Mouse (Mus musculus) T-helper 1 cell (primary cell): ENCODE data around the gene Lin28a.

ENCODE experiments used
- in situ Hi-C: fragments of 300-600 bp; cut with MboI, MseI; formaldehyde crosslinking; loops from one replicate; pipeline ENCODE4 v1.15.1; 2025; ENCODE audit warnings: high pct_unique_total_duplicates

The Lin28a gene

GRCm38 (mm10) chr4:133980496-133980895, 38.1 kb downstream of the Lin28a start:
- in situ Hi-C loops, result no loop called here

- in situ Hi-C loops, result no loop called here
Observed at GRCm38 (mm10) chr4:133978021-133978711, 40.5 kb downstream of the Lin28a start.

- in situ Hi-C loops, result no loop called here
Observed at GRCm38 (mm10) chr4:133971741-133972140, 46.9 kb downstream of the Lin28a start.

- in situ Hi-C loops, result no loop called here
Observed at GRCm38 (mm10) chr4:133970876-133971275, 47.8 kb downstream of the Lin28a start.

- in situ Hi-C loops, result no loop called here
Observed at GRCm38 (mm10) chr4:133970196-133970595, 48.4 kb downstream of the Lin28a start.

- in situ Hi-C loops, result no loop called here
Observed at GRCm38 (mm10) chr4:133969114-133969770, 49.4 kb downstream of the Lin28a start.

DNA sequence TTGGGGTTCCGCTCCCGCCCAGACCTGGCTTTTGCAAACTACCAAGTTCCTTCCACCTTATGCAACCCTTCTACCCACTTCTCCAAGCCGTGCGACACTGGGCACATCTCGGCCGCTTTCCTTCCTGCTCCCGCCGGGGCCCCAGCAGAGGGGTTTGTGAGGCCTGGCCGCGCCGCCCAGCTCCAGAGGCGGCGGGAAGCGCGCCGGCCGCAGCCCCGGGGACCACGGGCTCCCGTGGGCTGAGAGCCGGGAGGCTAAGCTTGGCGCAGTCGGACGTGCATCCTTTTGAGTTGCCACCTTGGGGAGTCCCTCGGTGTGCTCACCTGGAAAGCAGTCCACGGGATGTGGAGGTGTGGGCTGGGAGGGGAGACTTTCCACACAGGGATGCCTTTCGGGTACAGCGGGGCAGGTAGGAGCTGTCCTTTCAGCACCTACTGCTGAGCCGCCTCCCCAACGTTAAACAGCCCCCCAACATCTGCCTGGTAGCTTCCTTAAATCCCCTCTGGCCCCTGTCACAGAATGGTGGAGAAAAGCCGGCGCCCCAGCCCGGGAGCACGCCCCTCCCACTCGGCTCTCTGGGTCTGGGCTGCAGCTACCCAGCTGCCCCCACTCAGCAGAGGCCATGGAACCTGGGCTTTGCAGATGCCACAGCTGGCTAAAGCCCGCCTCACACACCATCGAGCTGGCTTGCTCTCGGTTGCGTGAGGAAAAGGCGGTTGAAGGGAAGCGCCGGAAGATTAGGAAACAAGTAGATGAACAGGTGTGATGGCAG, 50.3 kb downstream of the Lin28a start, which contains the start of gene Hmgn2:
Hmgn2 (minus strand) TSS at position 501 of the 772 bp plus-strand sequence.
- in situ Hi-C loops, result no loop called here

DNA sequence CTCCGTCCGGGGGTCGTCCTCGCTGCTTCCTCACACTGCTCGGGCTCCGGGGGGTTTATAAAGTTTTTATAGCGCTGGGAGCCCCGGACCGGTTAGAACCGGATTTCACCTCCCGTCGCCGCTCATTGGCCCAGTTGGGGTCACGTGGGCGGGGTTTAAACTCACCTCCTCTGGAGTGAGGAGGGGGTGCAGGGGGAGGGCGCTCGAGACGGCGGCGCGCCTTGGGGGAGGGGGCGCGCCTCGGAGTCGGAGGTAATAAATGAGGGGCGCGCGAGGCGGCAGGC, 50.8 kb downstream of the Lin28a start:
- in situ Hi-C loops, result no loop called here

DNA sequence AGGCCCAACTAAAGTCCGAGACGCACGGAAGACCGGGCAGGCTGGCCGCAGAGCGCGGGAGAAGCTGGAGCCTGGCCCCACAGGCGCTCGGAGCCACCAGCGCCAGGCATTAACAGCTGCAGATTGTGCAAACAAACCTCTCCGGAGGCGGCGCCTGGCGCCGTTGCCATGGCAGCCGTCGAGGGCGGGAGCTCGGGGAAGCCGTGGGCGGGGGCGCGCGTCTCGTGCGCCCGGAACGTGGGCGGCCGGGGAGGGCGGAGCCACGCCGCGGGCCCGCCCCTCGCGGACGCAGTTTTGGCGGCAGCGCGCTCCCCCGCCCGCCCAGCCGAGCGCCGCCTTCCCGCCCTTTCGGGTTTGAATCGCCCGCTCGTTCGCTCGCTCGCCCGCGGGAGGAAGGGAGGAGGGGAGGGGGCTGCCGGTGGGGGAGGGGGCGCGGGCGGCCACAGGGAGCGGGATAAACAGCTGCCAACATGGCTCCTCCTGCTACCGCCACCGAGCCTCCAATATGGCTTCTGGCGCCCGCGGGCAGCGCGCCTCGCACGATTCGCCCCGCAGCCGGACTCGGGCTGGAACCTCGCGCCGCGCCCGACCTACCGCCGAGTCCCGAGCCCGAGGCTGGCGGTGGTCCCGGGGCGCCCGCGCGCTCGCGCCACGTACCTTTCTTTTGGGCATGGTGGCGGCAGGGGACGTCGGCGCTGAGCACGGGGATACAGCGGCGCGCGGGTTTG, 51.3 kb downstream of the Lin28a start:
- in situ Hi-C loops, result no loop called here

GRCm38 (mm10) chr4:133966271-133966940, 52.2 kb downstream of the Lin28a start:
- in situ Hi-C loops, result no loop called here

DNA sequence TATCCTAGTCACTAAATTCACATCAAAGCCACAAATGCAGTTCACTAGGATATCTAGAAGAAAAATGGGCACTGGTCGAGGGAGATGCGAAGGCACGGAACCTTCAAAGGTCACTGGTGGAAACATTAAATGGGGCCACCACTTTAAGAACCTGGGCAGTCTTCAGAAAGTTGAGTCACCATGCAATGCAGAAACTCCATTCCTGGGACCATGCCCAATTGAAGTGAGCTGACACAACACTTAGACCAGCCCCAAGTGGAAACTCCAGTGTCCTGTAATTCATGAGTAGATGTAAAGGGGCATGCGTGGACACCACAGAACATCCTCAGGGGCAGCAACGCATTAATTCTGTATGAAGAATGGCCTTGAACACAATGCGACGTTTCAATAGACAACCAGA, 56.1 kb downstream of the Lin28a start:
- in situ Hi-C loops, result no loop called here

DNA sequence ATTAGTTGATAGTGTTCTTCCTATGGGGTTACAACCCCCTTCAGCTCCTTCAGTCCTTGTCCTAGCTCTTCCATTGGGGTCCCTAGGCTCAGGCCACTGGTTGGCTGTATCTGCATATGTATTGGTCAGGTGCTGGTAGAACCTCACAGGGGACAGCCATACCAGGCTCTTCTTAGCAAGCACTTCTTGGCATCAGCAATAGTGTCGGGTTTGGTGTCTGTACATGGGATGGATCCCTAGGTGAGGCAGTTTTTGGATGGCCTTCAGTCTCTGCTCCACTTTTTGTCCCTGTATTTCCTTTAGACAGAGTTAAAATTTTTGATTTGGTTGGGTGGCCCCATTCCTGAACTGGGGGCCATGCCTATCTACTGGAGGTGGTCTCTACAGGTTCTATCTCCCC, 59.8 kb downstream of the Lin28a start:
- in situ Hi-C loops, result no loop called here

DNA sequence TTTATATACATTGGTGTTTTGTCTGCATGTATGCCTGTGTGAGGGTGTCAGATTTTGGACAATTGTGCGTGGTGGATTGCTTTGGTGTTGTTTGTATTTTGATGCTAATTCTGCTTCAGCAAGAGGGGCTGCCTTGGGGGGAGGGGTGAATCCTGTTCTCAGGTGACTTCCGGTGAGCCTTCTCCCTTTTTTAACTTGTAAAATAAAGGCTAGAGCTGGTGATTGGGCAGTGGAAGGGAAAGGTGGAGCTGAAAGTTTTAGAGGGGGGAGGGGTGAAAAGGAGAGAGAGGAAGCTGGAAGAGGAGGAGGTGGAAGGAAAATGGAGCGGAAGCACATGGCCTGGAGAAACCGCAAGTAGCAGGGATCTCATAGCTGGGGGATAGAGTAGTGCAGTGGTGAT, 62.3 kb downstream of the Lin28a start:
- in situ Hi-C loops, result no loop called here
